Mouse (Mus musculus): Measurements from ENCODE around the gene Gm28048.

Gene Gm28048

DNA sequence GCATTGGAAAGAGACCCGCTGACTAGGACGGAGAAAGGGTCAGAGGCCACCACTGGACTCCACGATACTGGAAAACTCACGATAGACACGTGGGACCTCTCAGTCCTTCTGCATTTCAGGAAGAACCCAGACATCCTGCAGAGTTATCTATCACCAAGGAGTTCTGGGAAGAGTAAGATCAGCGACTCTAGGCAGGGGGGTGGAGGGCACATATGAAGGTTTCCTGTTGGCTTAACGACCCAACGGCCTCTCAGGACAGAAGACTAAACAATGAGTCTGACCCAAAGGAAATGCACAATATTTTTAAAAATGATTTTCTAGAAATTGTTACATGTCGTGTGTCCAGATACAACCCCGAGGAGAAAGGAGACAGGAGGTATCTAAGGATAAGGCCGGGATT lies 150.0 kb downstream of the Gm28048 start:
- no peak for DNase-seq (ENCODE audit: low spot score)

DNA sequence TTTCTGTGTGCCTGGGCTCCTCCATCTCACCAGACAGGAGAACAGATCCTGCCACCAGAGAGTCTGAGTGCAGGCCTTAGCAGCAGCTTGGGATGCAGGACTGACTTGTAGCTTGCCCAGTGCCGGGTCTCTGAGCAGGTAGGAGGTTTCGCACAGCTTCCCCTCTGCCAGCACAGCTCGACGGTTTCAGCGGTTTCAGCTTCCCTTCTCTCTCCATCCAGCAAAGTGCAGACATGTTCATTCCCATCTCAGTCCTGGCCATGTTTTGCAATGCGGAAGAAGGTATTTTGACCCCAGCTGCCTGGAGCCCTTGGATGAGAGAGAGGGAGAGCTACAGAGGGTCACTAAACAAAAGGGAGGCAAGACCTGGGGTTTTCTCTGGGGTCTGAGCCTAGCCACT lies 151.2 kb downstream of the Gm28048 start:
- no peak for DNase-seq (ENCODE audit: low spot score)

DNA sequence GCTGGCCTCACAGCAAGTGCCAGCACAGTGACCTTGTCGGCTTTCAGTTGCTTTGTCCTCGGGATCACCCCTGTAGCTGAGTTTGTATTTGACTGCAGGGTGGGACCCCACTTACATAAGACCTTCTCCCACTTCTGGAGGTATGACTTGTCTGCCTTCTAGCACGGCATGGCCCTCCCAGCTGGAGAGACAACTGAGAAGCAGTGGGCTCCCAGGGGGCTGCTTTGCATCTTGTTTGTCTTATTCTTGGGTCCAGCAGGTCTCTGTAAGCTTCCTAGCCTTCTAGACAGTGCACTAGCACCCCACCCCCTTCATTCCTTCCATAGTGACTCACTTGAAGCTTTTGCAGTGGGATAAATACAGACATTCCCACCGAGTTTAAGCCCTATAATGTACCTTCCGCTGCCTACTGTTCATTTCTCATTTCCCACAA lies 151.7 kb downstream of the Gm28048 start:
- DNase-seq (ENCODE audit: low spot score) = no peak

DNA sequence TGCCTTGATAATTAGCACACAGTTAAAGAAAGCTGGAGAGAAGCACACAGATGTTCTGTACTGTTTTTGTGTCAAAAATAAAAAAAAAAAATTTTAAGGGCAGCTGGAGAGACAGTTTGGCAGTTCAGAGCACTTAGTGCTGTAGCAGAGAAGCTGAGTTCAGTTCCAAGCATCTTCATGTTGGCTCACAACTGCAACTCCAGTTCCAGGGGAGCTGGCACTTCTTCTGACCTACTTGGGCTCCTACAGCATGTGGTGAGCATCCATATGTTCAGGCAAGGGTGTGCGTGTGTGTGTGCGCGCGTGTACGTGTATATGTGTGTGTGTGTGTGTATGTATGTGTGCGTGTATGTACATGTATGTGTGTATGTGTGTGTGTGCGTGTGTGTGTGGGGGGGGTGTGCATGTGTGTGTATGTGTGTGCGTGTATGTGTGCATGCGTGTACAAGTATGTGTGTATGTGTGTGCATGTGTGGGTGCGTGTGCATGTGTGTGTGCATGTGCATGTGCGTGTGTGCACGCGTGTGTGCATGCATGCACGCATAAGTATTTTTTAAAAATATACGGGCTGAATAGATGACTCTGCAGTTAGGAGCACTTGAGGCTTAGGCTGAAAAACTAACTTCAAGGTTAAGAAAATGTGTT lies 152.8 kb downstream of the Gm28048 start:
- DNase-seq (ENCODE audit: low spot score) = no peak

DNA sequence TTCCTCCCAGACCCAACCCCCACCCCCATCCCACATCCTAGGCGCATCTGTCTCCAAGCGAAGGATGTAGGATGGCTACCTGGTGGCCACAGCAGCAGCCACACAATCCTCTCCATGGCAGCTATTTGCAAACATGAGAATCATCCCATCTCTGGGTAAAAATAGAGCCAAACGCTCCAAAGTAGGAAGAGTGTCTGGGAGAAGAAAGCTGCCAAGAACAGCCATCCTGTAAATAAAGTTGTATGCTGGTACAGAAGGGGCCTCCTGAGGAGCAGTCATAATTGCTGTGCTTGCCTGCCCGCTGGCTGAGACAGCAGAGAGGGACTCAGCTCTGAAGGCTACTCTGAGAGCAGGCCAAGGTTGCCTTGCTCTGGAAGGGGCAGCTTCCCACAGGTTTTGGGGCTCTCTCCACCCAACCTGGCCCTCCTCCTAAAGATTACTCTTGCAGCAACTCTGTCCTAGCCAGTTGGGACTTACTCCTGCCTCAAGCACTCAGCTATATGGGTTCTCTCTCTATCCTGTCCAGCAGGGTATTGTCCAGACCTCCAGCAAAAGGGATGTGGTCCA lies 154.3 kb downstream of the Gm28048 start:
- no peak for DNase-seq (ENCODE audit: low spot score)

DNA sequence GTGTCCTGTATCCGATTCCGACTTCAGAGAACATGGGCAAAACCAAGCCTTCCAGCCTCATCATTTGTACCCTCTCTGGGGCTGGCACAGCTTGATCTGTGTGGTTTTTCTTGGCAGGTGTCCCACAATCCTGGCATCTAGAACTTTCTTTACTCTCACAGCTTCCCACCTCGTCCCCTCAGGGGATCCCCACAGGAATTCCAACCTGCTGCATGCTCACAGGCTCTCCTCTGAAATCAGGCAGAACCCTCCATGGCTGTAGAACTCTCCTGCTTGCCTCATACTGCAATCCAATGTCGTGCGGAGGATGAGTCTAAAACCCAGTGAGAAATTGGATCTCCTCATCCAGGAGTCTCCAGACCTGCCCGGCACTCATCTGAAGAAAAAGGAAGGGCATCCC lies 155.2 kb downstream of the Gm28048 start:
- DNase-seq (ENCODE audit: low spot score) = no peak

DNA sequence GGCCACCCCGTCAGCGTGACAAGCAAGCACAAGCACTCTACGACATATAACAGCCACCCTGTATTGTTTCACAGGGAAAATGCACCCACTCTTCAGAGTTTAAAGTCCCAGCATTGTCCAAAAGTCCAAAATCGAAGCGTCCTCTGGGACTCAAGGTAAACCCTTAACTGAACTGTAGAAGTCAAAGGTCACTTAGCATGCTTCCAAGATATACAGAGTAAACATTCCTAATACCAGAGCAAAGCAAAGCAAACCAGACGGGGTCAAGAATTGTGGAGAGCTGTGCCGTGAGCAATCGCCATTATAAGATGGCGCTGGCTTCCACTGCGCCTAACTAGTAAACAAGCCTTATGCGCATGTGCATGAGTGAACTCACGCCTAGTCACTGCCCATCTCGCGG lies 155.8 kb downstream of the Gm28048 start:
- no peak for DNase-seq (ENCODE audit: low spot score)

DNA sequence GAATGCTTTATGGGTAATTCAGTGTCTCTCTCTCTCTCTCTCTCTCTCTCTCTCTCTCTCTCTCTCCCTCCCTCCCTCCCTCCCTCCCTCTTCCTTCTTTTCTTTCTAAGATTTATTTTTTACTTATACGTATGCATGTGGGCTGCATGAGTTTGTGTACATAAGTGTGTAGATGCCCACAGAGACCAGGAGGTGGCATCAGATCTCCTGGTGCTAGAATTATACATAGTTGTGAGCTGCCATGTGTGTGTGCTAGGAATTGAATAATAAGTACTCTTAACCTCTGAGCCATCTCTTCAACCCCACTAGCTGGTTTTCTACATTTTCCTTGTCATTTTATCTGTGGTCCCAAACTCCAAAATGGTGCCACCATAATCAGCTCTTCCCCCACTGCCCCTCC lies 156.3 kb downstream of the Gm28048 start:
- DNase-seq (ENCODE audit: low spot score) = no peak

DNA sequence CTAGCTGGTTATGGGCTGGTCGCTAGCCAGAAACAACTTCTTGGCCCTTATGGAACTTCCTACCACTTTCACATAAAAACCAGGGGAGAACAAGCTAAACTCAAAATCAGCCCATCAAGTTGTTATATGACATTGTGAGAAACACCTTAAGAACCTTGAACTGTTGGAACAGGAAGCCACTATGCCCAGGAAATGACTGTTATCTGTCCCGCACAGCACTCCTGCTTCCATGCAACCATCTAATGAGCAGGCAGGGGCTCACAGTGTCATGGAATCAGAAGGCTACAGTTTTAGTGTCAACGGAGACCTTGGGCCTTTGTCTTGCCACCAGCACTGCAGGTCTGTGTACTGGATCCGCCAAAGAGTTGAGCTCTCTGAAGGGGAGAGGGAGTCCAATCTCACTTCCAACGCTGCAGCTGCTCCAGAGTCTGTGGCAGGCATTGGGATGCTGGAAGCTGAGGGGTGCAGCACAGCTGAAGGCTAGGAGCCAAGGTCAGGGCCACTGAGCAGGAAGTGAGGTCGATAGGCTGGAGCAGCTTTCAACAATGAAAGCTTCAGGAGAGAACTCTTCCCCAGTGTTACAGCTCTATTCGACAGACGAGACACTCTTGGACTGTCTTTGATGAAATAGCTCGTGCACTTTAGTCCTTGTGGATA lies 157.7 kb downstream of the Gm28048 start:
- no peak for DNase-seq (ENCODE audit: low spot score)

DNA sequence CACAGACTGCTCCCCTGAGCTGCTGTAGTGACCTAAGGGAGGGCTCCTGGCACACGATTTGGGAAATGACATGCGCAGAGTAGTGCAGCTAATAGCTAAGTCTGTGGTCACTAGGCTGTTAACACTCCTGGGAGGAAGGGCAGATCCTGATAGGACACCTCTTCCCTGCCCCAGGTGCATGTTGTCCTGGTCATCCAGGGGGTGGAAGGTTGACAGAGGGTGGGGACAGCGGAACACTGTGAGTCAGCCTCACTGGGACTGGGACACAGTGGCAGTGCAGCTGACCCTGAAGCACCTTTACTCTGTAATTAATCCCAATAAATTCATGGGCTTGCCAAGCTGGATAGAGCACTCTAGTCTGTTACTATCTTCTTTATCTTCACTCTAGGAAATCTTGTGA lies 160.6 kb downstream of the Gm28048 start:
- DNase-seq (ENCODE audit: low spot score) = no peak

DNA sequence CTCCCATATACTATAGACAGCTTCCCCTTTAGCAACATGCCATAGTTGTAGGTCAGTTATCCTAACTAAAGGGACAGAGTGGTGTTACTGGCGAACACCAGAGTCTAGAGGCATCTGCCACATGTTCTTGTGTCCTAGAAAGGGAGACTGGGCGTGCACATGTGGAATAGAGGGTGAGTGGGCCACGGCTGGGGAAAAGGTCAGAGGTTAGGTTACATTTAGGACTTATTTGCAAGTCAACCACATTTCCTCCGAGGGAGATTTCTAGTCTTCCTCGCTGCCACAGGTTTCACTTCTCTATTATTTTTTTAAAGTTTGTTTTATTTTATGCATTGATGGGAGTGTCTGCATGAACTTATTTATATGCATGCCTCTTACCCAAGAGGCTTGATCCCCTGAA lies 163.5 kb downstream of the Gm28048 start:
- DNase-seq (ENCODE audit: low spot score) = no peak

DNA sequence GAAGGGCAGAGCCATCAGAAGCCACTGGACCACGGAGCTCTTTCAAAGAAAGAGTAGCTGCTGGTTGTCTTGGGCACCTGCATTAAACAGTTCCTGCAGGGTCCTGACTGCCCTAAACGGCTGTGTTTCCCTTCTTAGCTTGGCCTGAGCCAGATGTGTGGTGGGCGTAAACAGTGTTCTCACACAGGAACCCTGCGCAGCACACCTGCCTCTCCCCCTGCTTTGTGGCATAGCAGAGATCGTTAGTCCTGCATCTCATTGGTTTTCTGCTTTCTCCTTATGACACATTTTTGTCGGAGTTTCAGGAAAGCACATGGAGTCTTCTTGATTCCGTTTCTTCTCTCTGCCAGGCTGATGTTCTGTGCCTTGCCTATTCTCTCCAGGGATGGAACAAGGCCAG lies 166.0 kb downstream of the Gm28048 start:
- no peak for DNase-seq (ENCODE audit: low spot score)

DNA sequence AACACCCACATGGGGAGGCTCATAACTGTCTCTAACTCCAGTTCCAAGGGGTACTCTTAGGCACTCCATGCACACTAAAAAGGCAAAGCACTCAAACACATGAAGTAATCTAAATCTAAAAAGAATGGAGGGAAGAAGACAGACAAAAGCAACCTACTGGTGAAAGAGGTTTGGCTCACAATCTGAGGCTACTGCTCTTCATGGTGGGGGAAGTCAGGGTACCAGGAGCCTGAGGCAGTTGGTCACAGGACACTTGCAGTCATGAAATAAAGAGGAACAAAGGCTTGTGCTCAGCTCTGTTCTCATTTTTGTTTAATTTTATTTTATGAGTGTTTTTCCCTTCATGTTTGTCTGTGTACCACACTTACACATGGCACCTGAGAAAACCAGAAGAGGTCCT lies 166.7 kb downstream of the Gm28048 start:
- no peak for DNase-seq (ENCODE audit: low spot score)

DNA sequence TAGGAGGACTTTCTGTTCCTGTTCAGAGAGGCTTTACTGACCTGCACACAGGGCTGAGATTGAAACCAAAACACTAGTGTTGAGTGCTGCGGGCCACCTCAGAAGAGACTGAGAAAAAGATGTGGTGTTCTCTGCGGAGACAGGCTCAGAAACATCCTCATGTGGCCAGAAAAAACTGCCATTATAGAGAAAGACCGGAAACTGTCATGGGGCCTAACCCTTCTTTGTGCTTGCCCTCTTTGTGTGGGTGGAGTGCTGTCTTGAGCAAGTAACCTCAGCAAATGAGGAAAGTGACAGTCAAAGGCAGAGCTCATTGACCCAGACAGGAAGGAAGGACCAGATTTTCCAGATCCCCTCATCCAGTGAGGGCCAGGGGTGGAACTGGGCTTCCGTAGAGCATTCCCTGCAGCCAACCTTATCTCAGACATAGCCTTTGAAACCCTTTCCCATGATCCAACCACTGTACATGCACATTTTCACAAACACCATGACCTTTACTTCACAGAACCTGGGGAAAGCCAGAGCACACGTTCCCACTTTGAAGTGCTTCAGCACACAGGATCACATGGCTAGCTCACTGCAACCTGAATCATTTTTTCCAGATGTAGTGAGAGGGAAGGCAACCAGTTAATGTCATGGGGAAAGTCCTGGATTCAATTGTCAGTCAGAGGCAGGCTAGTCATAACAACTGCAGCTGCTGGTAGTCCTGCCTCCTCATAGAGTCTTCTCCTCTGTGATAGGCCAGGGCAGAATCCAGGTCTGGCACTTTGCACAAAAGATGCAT lies 167.8 kb downstream of the Gm28048 start:
- no peak for DNase-seq (ENCODE audit: low spot score)

DNA sequence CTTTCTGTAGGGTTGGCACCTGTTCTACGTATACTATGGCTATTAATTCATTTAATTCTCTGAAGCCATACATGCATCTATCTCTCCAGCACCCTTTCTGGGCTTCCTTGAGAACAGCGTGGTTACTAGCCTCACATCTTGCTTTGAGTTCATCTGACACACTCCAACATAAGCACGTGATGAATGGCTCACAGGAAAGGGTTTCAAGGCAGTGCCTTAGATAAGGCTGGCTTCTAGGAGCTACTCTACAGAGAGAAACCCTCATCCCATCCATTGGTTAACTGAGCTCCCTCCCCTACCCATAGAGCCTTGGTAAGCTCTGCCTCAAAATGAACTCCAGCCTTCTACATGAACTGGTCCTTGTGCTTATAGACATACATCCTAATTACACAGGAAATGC lies 168.5 kb downstream of the Gm28048 start:
- DNase-seq (ENCODE audit: low spot score) = no peak

DNA sequence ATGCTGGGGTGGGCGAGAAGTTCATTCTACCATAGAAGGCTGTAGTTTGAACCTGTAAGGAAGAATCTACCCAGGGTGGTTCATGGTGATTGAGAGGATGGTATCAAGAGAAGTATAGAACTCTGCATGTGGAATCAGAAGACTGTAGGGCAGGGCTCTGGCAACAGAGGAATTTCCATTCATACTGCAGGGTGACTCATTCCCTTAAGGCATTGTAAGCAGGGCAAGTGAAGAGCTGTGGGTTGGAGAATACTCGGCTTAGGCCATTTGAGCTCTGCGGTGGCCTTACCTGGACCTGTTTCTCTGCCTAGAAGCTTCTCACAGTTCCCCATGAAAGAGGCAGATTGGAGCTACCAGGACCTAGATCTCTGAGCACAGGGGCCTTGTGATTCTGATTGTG lies 170.5 kb downstream of the Gm28048 start:
- no peak for DNase-seq (ENCODE audit: low spot score)

DNA sequence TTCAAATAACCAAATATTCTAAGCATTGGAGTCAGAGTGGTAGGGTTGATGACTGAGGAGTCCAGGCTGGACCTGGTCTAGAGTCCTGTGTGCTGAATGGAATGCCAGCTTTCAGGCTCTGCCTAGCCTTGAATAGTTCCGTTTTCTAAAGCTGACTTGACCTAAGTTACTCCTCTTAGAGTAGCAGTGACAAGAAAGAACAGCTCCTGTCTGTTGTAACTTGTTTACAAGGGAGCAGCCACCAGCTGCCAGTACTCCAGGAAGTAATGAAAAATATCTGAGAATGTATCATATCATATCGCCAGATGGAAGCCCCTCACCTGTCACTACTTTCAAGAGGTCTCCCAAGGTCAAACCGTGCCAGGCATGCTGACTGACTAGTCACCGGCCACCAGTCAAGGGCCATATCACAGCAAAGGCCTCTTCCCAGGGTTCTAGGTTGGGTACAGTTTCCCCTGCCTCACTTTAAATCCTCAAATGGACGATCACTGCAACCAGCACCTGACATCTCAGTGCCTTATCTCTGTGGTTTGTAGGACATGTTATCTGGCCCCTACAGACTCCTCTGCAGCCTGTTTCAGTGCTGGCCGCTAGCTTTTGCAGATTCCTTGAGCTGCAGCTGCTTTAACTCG lies 172.3 kb downstream of the Gm28048 start:
- no peak for DNase-seq (ENCODE audit: low spot score)

DNA sequence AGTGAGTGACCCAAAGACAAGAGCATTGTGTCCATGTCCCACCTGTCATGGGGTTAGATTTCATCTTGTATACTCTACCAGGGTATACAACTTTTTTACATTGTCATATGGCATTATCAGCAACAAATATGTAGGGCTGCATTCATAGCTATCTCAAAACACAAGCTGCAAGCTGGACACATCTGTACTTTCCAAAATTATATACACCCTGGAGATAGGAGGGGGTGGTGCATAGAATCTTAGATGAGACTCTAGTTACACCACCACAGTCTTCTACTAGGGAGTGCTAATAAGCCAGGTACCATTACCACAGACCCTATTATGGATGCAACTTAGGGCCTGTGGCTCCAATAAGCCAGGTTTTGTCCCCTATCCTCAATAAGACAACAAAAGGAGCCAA lies 173.8 kb downstream of the Gm28048 start:
- DNase-seq (ENCODE audit: low spot score) = no peak

DNA sequence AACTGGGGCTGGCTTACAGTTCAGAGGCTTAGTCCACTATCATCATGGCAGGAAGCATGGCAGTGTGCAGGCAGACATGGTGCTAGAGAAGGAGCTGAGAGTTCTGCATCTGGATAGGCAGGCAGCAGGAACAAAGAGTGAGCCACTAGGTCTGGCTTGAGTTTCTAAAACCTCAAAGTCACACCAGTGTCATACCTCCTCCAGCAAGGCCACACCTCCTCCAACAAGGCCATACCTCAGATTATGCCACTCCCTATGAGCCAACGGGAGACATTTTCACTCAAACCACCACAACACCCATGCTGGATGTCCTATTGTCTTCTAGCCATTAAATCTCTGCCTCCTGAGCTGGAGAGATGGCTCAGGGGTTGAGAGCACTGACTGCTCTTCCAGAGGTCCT lies 176.7 kb downstream of the Gm28048 start:
- no peak for DNase-seq (ENCODE audit: low spot score)

DNA sequence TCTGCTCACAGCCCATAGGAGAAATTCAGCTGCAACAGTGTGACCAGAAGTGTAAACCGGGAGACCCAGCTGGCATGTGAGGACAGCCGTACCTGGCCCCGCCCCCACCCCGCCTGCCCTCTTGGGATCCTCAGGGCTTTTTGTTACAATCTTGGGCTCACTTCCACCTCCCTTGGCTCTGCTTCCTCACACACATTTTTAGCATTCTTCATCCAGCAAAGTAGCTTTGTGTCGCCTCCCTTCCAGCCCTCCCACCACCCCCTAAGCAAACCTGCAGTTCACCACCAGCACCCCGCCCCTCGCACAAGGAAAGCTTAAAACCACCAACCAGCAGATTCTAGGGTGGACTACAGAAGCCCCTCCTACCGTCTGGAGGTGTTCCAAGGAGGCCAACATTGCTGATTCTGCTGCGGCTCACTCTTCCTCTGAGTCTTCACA lies 181.9 kb downstream of the Gm28048 start:
- DNase-seq (ENCODE audit: low spot score) = no peak

DNA sequence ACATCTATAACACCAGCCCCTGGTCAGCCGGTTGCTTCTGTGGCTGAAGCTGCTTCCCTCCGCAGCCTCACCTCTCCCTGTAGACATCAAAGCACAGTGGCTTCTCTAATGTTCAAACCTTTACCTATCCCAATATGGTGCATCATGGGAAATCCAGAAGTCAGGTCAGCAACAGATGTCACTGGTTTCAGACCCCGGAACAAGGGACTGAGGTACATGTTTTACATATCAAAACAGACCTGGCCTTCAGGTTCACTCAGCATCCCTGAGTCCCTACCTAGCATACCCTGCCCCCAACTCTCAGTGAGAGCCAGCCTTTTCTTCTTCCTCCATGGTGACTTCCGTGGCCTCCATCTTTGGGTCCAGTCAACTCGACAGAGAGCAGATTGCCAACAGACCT lies 183.0 kb downstream of the Gm28048 start:
- DNase-seq (ENCODE audit: low spot score) = no peak

DNA sequence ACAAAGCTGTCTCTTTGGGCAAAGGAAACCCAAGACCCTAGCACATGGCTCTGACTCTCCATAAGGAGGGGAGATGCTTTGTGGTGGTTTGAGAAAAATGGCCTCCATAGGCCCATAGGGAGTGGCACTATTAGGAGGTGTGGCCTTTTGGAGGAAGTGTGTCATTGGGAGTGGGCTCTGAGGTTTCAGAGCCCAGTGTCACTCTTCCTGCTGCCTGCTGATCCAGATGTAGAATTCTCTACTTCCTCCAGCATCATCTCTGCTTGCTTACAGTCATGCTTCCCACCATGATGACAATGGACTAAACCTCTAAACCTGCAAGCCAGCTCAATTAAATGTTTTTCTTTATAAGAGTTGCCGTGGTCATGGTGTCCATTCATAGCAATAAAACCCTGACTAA lies 187.2 kb downstream of the Gm28048 start:
- DNase-seq (ENCODE audit: low spot score) = no peak

DNA sequence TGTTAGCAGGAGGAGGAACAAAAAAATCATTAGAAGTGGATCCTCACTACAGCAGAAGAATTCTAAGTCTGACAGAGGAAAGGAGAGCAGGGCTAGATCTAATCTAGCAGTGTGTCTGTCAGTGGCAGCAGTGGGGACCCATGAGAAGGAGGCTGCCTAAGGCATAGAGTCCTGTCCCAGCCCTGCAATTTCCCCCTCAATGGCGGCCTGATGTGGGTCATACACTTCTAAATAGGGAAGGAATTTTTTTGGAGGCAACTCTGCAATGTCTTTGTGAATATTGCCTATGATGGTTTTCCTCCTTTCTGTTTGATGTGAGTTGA lies 188.0 kb downstream of the Gm28048 start:
- no peak for DNase-seq (ENCODE audit: low spot score)

All from layer of hippocampus, adult 11-12 months (tissue).